Mouse (Mus musculus) left cerebral cortex, adult 2 months (tissue): ENCODE measurements around the gene Atcay. TPM values are rescaled to one million over a fixed set of nuclear protein-coding genes. Genes with fewer than 3 reads are reported as not detected.

ENCODE experiments used
- DNase-seq, 2 experiments: peaks; one replicate each; pipeline ENCODE4 v3.0.0; 2021 to 2022; ENCODE audit warnings: low spot score in 2 of 2, mixed read lengths in 1 of 2; ENCODE audit errors: extremely low spot score in 1 of 2
- H3K27ac ChIP-seq: fragments of 200-600 bp; 2 replicates; pipeline ENCODE4 v1.8.1; 2022
- H3K4me3 ChIP-seq: fragments of 200-600 bp; 2 replicates; pipeline ENCODE4 v1.8.1; 2022
- CTCF ChIP-seq: fragments of 200-600 bp; IDR thresholded peaks from 2 replicates; pipeline ENCODE4 v1.8.1; 2022; ENCODE audit warnings: antibody characterized with exemption, mild to moderate bottlenecking, moderate library complexity
- intact Hi-C: fragments of 180-260 bp; cut with DNase I; formaldehyde crosslinking; loops from one replicate; pipeline ENCODE4 v1.15.1; 2025
- total RNA-seq, 2 experiments: library from RNA; stranded (reverse); gene quantifications; 2 replicates each; pipeline ENCODE4 v1.2.3; 2021

The Atcay gene
- total RNA-seq, 2 experiments from 2014 or later, result 203 to 206 TPM

GRCm38 (mm10) chr10:81216810-81217209 is 13.8 kb downstream of the Atcay start:
- Histone ChIP-seq H3K4me3 (no peak overlapping the region), H3K27ac (no peak overlapping the region)
- DNase-seq, result no peak
- intact Hi-C loops, result loop anchor here (2.0 kb wide), 1 partner anchor 18 kb away; no protein-coding TSS in a partner anchor
- TF ChIP-seq CTCF, result no peak

- DNase-seq, result no peak
- Histone ChIP-seq H3K27ac (no peak overlapping the region), H3K4me3 (no peak overlapping the region)
- intact Hi-C loops, result loop anchor here (2.0 kb wide), 1 partner anchor 17 kb away; no protein-coding TSS in a partner anchor
- TF ChIP-seq CTCF, result no peak
Measured at GRCm38 (mm10) chr10:81216260-81216659, 14.4 kb downstream of the Atcay start.

- DNase-seq, result no peak
- intact Hi-C loops, result no loop called here
- no peak overlapping the region for H3K4me3 ChIP-seq
- no peak overlapping the region for H3K27ac ChIP-seq
- peak; percentile 52 for TF ChIP-seq CTCF
Measured at GRCm38 (mm10) chr10:81210154-81210553, 20.5 kb downstream of the Atcay start.

DNA sequence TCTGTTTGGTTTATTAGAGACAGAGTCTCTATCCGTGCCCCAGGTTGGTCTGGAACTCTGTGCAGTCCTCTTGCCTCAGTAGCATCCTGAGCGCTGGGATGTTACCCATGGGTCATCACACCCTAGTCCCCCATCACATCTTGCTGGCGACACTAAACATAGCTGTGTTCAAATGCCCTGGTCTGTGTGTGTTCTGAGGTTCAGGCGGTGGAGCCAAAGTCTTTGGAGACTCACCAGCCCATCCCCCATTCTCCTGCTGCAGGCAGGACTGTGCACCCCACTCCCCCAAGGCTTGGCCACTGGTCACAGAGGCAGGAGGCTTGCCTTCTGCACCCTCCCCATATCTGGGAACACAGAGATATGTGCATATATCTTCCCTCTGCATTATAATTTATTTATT is 26.5 kb downstream of the Atcay start:
- intact Hi-C loops, result no loop called here
- Histone ChIP-seq H3K4me3 (no peak overlapping the region), H3K27ac (no peak overlapping the region)
- no peak for TF ChIP-seq CTCF
- DNase-seq, result no peak

DNA sequence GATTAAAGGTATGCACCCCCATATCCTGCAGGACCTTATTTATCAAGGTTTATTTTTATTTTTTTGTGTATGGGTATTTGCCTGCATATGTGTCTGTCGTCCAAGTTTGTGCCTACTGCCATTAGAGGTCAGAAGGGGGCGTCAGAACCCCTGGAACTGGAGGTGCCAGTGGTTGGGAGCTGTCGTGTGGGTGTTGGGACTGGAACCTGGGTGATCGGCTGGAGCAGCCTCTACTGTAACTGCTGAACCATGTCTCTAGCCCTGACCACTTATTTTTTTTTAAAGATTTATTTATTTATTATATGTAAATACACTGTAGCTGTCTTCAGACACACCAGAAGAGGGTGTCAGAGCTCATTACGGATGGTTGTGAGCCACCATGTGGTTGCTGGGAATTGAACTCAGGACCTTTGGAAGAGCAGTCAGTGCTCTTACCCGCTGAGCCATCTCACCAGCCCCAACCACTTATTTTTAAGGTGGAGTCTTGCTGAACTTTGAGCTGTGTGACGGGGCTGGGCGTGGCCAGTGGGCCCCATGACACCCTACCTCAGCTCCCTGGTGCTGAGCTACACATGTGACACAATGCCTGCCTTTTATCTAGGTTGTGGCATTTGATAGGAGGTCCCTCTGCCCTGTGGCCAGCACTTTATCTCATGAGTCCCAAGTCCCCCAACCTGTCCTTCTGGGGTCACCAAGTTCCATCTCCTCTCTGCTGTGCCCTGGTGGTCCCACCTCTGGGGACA is 27.5 kb downstream of the Atcay start:
- intact Hi-C loops, result no loop called here
- Histone ChIP-seq H3K4me3 (no peak overlapping the region), H3K27ac (no peak overlapping the region)
- no peak for TF ChIP-seq CTCF
- no peak for DNase-seq

DNA sequence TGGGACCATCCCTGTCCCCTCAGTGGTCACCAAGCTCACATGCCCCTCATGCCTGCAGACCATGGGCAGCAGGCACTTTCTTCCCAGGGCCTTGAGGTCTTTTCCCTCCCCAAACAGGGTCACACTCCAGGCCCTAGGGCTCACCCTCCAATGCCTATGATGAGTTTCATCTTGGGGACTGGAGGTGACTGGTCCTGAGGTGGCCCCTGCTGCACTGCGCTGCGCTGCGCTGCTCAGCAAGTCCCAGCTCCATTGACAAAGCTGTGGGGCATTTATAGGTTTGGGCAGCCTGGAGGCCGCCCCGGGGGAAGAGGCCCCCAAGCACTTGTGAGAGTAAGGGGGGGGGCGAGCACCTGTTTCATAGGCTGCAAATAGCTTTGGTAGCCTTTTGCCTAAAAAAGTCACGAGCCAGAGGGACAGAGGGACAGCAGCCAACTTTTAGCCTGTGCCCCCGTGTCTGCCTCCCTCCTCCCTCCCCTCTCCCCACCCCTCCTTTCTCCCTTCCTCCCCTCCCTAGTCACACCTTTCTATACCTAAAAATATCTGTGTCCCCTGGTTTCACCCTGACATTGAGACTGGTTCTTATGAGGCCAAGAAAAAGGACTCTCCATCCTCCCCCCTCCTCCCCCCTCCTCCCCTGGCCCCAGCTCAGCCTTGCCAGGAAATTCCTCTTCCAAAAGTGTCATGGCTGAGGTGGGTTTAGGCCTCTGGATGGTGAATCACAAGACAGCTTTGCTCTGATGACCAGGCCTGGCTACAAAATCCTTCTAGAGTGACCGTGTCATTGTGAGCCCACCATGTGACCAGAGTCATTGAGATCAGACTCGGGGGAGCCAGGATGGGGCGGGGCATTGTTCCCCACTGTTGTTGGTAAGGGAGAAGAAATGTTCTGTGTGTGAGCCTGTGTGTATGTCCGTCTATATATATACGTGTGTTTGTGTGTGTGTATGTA is 28.6 kb downstream of the Atcay start, which contains the start of gene Nmrk2:
TSS of gene Nmrk2 (minus strand) at position 245 of the 952 bp plus-strand sequence.
- no peak for TF ChIP-seq CTCF
- DNase-seq, result no peak
- intact Hi-C loops, result no loop called here
- H3K27ac ChIP-seq, result no peak within 1 kb of the TSS
- no peak within 1 kb of the TSS for H3K4me3 ChIP-seq

GRCm38 (mm10) chr10:81200605-81201287 is 29.9 kb downstream of the Atcay start:
- Histone ChIP-seq H3K4me3 (no peak overlapping the region), H3K27ac (no peak overlapping the region)
- intact Hi-C loops, result no loop called here
- no peak for TF ChIP-seq CTCF
- no peak for DNase-seq

DNA sequence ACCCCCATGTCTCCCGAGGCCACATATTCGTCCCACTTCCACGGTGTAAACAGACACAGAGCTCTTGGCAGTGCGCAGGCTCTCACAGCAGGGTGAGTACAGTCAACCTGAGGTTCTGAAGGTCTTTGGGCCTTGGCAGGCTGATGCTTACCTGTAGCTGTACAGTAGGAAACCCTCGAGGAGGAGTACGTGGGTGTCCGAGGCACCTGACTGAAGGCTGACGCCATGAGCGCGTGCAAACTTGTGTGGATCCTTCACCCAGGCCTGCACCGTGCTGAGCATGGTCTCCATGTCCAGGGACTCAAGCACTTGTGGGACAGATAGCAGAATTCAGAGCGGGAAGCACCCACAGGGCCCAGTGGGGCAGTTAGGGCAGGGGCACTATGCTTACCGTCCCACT is 30.5 kb downstream of the Atcay start:
- intact Hi-C loops, result no loop called here
- TF ChIP-seq CTCF, result no peak
- DNase-seq, result no peak
- Histone ChIP-seq H3K27ac (no peak overlapping the region), H3K4me3 (no peak overlapping the region)

- intact Hi-C loops, result loop anchor here (2.0 to 5.0 kb wide), 4 partner anchors 18 to 253 kb away; partner anchors contain the start of gene Hmg20b
- DNase-seq, result no peak
- Histone ChIP-seq H3K4me3 (no peak overlapping the region), H3K27ac (no peak overlapping the region)
- TF ChIP-seq CTCF, result no peak
Measured at GRCm38 (mm10) chr10:81198990-81199389, 31.6 kb downstream of the Atcay start.

GRCm38 (mm10) chr10:81198230-81198629 is 32.4 kb downstream of the Atcay start:
- DNase-seq, result peak; percentile 63 to 70
- Histone ChIP-seq H3K27ac (no peak overlapping the region), H3K4me3 (no peak overlapping the region)
- peak; percentile 85 for TF ChIP-seq CTCF
- intact Hi-C loops, result loop anchor here (2.0 to 5.0 kb wide), 4 partner anchors 19 to 254 kb away; partner anchors contain the start of gene Hmg20b

GRCm38 (mm10) chr10:81197305-81197704 is 33.3 kb downstream of the Atcay start:
- Histone ChIP-seq H3K4me3 (no peak overlapping the region), H3K27ac (no peak overlapping the region)
- DNase-seq, result no peak
- TF ChIP-seq CTCF, result no peak
- intact Hi-C loops, result loop anchor here (5.0 kb wide), 3 partner anchors 90 to 255 kb away; partner anchors contain the start of gene Hmg20b
